In the genomic region with DNA sequence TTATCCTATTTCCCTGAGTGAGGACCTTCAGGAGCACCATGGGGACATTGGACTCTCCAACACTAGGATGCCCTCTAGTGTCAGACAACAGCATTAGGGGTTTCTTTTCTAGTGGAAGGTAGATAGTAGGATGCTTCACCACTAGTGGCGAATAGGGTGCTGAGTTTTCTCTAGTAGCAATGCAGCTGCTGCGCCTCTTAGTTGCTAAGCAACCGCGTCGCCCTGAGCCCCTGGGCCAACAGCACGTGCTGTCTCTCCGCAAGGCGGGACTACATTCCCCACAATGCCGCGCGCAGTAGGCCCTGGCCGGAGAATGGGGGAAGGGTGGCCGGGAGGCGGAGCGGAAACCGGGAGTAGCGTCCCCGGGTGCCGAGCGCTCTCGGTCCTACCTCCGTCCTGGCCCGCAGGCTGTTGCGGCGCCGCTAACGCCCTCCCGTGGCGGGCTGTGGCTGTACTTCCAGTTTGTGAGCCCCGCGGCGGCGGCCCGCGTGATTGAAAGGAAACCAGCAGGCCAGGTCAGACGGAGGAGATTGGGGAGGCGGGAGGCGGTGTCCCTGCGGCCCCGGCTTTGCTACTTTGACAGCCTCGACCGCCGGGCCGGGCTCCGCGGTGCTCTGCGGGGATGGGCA, we compare ENCODE assay signal across 8 mouse cellular contexts. TPM values are rescaled to one million over a fixed set of nuclear protein-coding genes. Genes with fewer than 3 reads are reported as not detected.
DNase-seq lines count a peak whose midpoint lies in the region; ATAC-seq and TF ChIP-seq lines count a peak whose summit lies in the region.

Gene Ccdc126, plus strand, starts transcription at position 309 of the 629 bp plus-strand sequence.

- DNase-seq in c-Kit-positive CD71-positive TER-119-positive erythroid progenitor cells, embryonic 14.5 days (ENCODE audit: low spot score): peak; percentile 84
- peak; percentile 99 for DNase-seq in heart, postnatal 0 days (ENCODE audit: low spot score)
- peak; percentile 99 for DNase-seq in kidney, postnatal 4 days

- H3K9ac ChIP-seq in forebrain, embryonic 12.5 days: peak within 1 kb of the TSS; percentile 72
- peak within 1 kb of the TSS; percentile 66 for H3K9ac ChIP-seq in heart, postnatal 0 days (replicated peaks; ENCODE audit: low read depth, low read length)
- H3K9ac ChIP-seq in liver, embryonic 16.5 days (ENCODE audit: low read depth, low read length): peak within 1 kb of the TSS; percentile 81
- H3K9ac ChIP-seq in neural tube, embryonic 13.5 days: peak within 1 kb of the TSS; percentile 86

- H3K4me2 ChIP-seq in forebrain, embryonic 12.5 days: peak within 1 kb of the TSS; percentile 61
- peak within 1 kb of the TSS; percentile 63 for H3K4me2 ChIP-seq in heart, postnatal 0 days (ENCODE audit: low read depth, low read length)
- H3K4me2 ChIP-seq in liver, embryonic 16.5 days (ENCODE audit: low read depth, low read length): peak within 1 kb of the TSS; percentile 96
- H3K4me2 ChIP-seq in neural tube, embryonic 13.5 days: peak within 1 kb of the TSS; percentile 64

- no peaks in the 10 kb centered on the region for H3K36me3 ChIP-seq in E14TG2a.4 (ENCODE audit: insufficient read depth, low read length)
- H3K36me3 ChIP-seq in forebrain, embryonic 12.5 days (replicated peaks): no peaks in the 10 kb centered on the region
- no peaks in the 10 kb centered on the region for H3K36me3 ChIP-seq in heart, postnatal 0 days (replicated peaks; ENCODE audit: control insufficient read depth, insufficient read depth, low read length)
- no peaks in the 10 kb centered on the region for H3K36me3 ChIP-seq in liver, embryonic 16.5 days (ENCODE audit: control insufficient read depth, insufficient read depth)
- H3K36me3 ChIP-seq in neural tube, embryonic 13.5 days: no peaks in the 10 kb centered on the region
- no peaks in the 10 kb centered on the region for H3K36me3 ChIP-seq in testis, adult 2 months (ENCODE audit: control insufficient read depth, insufficient read depth, low read length)

- peaks cover 7% of the 10 kb centered on the region for H3K9me3 ChIP-seq in E14TG2a.4 (ENCODE audit: low read length)
- H3K9me3 ChIP-seq in forebrain, embryonic 12.5 days: no peaks in the 10 kb centered on the region
- H3K9me3 ChIP-seq in heart, postnatal 0 days (replicated peaks; ENCODE audit: control insufficient read depth, low read length): no peaks in the 10 kb centered on the region
- no peaks in the 10 kb centered on the region for H3K9me3 ChIP-seq in liver, embryonic 16.5 days (replicated peaks; ENCODE audit: control insufficient read depth, low read length)
- H3K9me3 ChIP-seq in neural tube, embryonic 13.5 days: no peaks in the 10 kb centered on the region

- H3K27me3 ChIP-seq in E14TG2a.4 (ENCODE audit: insufficient read depth, low read length): no peaks in the 10 kb centered on the region
- H3K27me3 ChIP-seq in forebrain, embryonic 12.5 days: no peaks in the 10 kb centered on the region
- H3K27me3 ChIP-seq in heart, postnatal 0 days (ENCODE audit: control insufficient read depth, insufficient read depth, low read length): no peaks in the 10 kb centered on the region
- H3K27me3 ChIP-seq in liver, embryonic 16.5 days (ENCODE audit: control insufficient read depth, insufficient read depth, low read depth, low read length): no peaks in the 10 kb centered on the region
- H3K27me3 ChIP-seq in neural tube, embryonic 13.5 days: no peaks in the 10 kb centered on the region
- no peaks in the 10 kb centered on the region for H3K27me3 ChIP-seq in testis, adult 2 months (ENCODE audit: control insufficient read depth, insufficient read depth, low read length)

- H3K4me3 ChIP-seq in E14TG2a.4 (replicated peaks; ENCODE audit: low read length): peak within 1 kb of the TSS; percentile 90
- H3K4me3 ChIP-seq in forebrain, embryonic 12.5 days (replicated peaks): peak within 1 kb of the TSS; percentile 68
- peak within 1 kb of the TSS; percentile 70 for H3K4me3 ChIP-seq in heart, postnatal 0 days (ENCODE audit: low read depth, low read length)
- H3K4me3 ChIP-seq in liver, embryonic 16.5 days (ENCODE audit: low read depth, low read length): peak within 1 kb of the TSS; percentile 78
- H3K4me3 ChIP-seq in neural tube, embryonic 13.5 days: peak within 1 kb of the TSS; percentile 76
- H3K4me3 ChIP-seq in testis, adult 2 months (ENCODE audit: control insufficient read depth, low read depth, low read length): peak within 1 kb of the TSS; percentile 93

- peak; percentile 82; the same call in 1 of the 2 replicates for TF ChIP-seq EP300 in heart, postnatal 0 days (IDR thresholded peaks at IDR 0.05; ENCODE audit: low read depth)

- peaks cover 37% of the 10 kb centered on the region for H3K4me1 ChIP-seq in E14TG2a.4 (replicated peaks; ENCODE audit: low read depth, low read length)
- H3K4me1 ChIP-seq in forebrain, embryonic 12.5 days: peaks cover 5% of the 10 kb centered on the region; the same call in 1 of the 2 replicates
- no peaks in the 10 kb centered on the region; the same call in 1 of the 2 replicates for H3K4me1 ChIP-seq in heart, postnatal 0 days (ENCODE audit: control insufficient read depth, insufficient read depth)
- H3K4me1 ChIP-seq in liver, embryonic 16.5 days (ENCODE audit: control insufficient read depth, low read depth, low read length): peaks cover 3% of the 10 kb centered on the region
- H3K4me1 ChIP-seq in neural tube, embryonic 13.5 days (replicated peaks): peaks cover 15% of the 10 kb centered on the region
- peaks cover 3% of the 10 kb centered on the region; the same call in 1 of the 2 replicates for H3K4me1 ChIP-seq in testis, adult 2 months (ENCODE audit: control insufficient read depth, insufficient read depth, low read length)

- ATAC-seq in forebrain, embryonic 12.5 days (ENCODE audit: low FRiP score): peak; percentile 100
- ATAC-seq in heart, postnatal 0 days (ENCODE audit: insufficient read depth, low read depth): peak; percentile 100
- ATAC-seq in liver, embryonic 16.5 days (ENCODE audit: low read depth): peak; percentile 97
- ATAC-seq in neural tube, embryonic 13.5 days (ENCODE audit: low read depth): peak; percentile 99

- under 1% methylated on average over 47 of the region's 47 CpGs for WGBS in forebrain, embryonic 12.5 days
- WGBS in heart, postnatal 0 days: 1% methylated on average over 41 of the region's 47 CpGs
- under 1% methylated on average over 47 of the region's 47 CpGs for WGBS in liver, embryonic 16.5 days (ENCODE audit: insufficient replicate concordance)
- WGBS in neural tube, embryonic 13.5 days: under 1% methylated on average over 47 of the region's 47 CpGs

- peak within 1 kb of the TSS; percentile 81 for H3K27ac ChIP-seq in forebrain, embryonic 12.5 days
- H3K27ac ChIP-seq in heart, postnatal 0 days (ENCODE audit: low read depth): peak within 1 kb of the TSS; percentile 84
- peak within 1 kb of the TSS; percentile 64 for H3K27ac ChIP-seq in liver, embryonic 16.5 days (ENCODE audit: low read length)
- peak within 1 kb of the TSS; percentile 91 for H3K27ac ChIP-seq in neural tube, embryonic 13.5 days (replicated peaks)
- peak within 1 kb of the TSS; percentile 81 for H3K27ac ChIP-seq in testis, adult 2 months (ENCODE audit: control insufficient read depth, insufficient read depth, low read depth, low read length)

- TF ChIP-seq POLR2A in testis, adult 2 months (IDR thresholded peaks at IDR 0.05; ENCODE audit: control insufficient read depth, low read depth, low read length): peak; percentile 77

- peak; percentile 60 for TF ChIP-seq CTCF in E14TG2a.4 (conservative IDR thresholded peaks at IDR 0.05; ENCODE audit: low read length)
- peak; percentile 81 for TF ChIP-seq CTCF in heart, postnatal 0 days (IDR thresholded peaks at IDR 0.05; ENCODE audit: low read depth)
- TF ChIP-seq CTCF in testis, adult 2 months (IDR thresholded peaks at IDR 0.05; ENCODE audit: control insufficient read depth, insufficient read depth, insufficient replicate concordance, low read depth, low read length): no peak; the same call in 1 of the 2 replicates

RNA-seq across cellular contexts. Expression of gene Ccdc126, which starts in this region (rescaled TPM):
- polyA plus RNA-seq in forebrain, embryonic 12.5 days (2016; fragmentation: Nextera tagmentation; extraction: Ambion mirVana): 5.7 and 6.0 TPM in 2 replicates
- total RNA-seq in heart, postnatal 0 days (2014; rRNA removed; ENCODE audit: low replicate concordance): 4.3 and 6.9 TPM in 2 replicates
- polyA plus RNA-seq in heart, postnatal 0 days (2015; fragmentation: Nextera tagmentation; extraction: Ambion mirVana): 8.3 and 9.2 TPM in 2 replicates
- polyA plus RNA-seq in liver, embryonic 16.5 days (2015; fragmentation: Nextera tagmentation; extraction: Ambion mirVana): 1.9 and 2.9 TPM in 2 replicates
- 8.8 and 11.6 TPM in 2 replicates for polyA plus RNA-seq in neural tube, embryonic 13.5 days (2015; fragmentation: Nextera tagmentation; extraction: Ambion mirVana)
- 2.1 and 2.2 TPM in 2 replicates for polyA plus RNA-seq in testis, adult 2 months (2012; rRNA removed)

Comparison
In these comparisons a context has a peak if more than half of its experiments do, and no peak if none do; other contexts are left out.
1. Peak in every context shown above with its lines: DNase-seq, ATAC-seq, H3K4me3 ChIP-seq and H3K27ac ChIP-seq.